Mouse (Mus musculus): ENCODE measurements around the gene Nsun7.

The Nsun7 gene

DNA sequence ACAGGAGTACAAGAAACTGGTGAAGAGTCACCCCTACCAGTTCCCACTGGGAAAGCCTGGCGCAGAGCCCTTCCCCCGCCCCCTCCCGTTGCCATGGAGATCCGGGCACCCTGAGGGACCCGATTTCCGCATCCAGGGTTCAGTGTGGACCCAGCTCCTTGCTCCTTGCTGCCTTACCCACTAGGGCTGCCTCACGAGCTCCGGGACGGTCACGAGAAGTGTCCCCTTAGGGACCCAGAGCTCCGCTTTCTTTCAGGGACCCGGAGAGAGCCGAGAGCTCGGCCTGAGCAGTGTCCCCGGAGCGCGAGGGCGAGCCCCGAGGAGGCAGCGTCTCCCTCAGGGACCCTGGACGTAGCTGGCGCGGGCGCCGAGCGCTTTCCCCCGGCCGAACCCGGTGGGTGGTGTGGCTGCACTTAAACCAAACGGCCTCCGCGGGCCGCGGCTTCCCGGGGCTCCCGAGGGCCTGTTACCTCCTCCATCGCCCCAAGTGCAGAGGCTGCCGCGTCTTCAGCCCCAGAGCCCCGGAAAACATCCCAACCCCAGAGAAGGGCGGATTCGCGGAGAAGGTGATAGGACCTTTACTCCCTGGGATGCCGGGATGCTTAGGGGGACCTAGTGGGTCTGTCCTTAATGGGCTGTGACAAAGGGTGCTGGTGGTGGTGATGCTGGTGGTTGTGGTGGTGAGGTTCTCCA lies at the start of gene Nsun7:
Gene Nsun7, plus strand, starts transcription at position 142 of the 693 bp plus-strand sequence.
- 2% methylated on average over 44 of the region's 44 CpGs for WGBS

DNA sequence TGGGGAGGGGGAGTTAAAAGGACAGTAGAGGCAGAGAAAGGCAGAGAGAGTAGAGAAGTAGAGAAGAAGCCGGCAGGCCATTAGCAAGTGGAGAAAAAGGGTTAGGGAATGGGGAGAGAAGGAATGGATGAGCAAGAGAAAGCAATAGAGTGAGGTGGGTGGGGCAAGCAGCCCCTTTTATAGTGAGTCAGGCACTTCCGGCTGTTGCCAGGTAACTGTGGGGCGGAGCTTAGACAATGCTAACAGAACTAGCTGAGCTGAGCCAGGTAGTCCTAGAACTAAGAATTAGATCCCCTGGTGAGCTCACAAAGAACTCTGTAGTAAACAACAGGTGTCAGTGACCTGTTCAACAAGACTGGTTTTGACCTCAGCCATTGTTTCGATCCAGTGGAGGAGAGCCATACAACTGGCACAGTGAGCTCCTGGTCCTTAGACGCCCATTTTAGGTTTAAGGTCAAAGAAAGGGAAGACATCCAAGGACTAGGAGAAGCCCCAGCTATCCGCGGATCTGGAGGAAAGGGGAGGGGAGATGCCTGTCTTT lies 45.2 kb upstream of the Nsun7 start:
- WGBS = 68% methylated on average over 7 of the region's 7 CpGs

DNA sequence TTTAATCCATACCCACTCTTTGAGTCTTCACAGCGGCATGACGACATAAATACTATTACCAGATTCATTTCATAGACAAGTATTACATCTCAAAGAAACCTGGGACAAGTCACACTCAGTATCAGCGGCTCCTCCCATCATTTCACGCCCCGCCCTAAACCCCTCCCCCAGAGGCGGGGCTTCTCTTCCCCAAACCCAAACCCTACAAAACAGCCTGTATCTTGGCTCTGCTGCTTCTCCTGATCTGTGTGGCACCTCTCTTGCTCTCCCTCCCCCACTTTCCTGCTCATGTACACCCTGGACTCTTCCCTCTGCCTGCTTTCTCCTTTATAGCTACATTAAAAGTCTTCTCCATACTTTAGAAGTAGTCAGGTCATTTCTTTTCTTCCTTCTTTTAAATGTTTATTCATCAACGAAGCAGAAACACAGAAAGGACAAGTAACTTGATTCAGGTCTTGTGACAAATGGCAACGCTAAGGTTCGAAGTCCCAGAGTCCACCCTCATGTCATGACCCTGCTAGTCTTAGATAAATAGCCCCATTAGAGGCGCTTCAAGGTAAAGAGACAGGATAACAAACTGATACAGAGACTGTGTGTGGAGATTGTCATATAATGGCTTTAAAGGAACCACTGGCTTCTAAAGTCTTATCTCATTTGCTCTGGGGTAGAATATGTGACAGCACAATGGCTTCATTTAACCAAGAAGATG lies 44.0 kb upstream of the Nsun7 start:
- WGBS = 83% methylated on average over 10 of the region's 10 CpGs

DNA sequence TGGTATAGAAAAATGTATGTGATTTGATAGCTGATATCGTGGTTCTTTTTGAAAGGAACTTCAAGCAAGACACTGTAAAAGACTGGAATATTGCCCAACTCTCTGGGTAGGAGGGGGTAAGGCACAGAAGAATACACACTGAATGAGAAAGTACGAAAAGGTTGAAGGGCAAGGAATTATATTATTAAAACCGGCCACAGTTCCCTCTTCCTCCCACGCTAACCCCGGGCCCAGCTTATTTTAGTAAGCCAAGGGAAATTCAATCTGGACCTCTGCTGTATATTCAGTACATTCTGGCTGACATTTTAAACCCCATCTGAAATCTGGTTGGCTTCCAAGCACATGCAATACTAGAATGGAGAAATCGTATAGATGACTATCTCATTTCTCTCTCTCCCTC lies 40.0 kb upstream of the Nsun7 start:
- 35% methylated on average over 6 of the region's 6 CpGs for WGBS

DNA sequence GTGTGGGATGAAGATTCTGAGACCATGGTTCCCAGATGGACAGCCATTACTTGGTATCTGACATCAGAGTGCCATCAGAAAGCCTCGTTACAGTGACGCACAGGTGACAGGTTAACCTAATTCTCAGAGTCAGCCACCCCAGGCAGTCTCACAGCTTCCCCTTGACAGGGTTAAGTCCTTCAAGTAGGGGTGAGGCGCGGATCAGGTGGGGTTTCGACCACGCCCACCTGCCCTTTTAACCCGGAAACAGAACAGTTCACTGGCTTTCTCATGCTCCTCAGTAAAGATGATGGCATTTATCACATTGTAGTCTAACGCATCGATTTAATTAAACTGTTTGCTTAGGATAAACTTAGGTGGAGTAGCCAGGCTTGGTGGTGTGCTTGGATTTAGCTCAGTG lies 39.1 kb upstream of the Nsun7 start:
- WGBS = 90% methylated on average over 9 of the region's 9 CpGs

DNA sequence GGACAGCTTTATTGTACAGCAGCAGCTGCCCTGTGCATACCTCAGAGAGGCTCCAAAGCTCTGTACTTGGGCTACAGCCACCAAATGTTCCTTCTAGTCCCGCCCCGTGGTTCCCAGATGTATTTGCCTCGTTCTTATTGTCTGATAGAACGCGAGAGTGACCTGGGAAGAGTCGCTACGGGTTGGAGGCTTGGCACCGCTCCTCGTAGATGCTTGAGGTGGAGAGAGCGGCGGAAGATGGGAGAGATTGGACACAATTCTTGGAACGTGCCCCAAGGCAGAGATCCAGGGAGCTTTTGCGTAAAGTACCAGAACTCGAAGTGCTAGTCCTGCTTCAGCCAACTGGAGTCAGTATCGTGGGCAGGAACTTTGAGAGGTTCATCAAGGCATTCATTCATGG lies 36.8 kb upstream of the Nsun7 start:
- WGBS = 91% methylated on average over 15 of the region's 15 CpGs

DNA sequence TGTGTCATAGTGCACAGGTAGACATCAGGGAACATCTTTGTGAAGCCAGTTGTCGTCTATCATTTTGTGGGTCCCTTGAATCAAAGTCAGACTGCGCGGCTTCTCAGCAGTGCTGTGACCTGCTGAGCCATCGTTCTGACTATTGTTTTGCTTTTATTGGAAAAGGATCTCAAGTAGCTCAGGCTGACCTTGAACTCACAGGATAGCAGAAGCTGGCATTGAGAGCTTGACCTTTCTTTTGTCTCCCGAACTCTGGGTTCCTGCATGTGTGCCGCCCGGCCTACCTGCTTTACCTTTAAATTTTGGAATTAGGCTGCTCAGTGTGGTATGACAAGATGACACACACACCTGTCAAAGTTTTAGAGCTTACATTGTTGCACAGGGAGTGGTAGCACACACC lies 33.2 kb upstream of the Nsun7 start:
- 92% methylated on average over 7 of the region's 7 CpGs for WGBS

DNA sequence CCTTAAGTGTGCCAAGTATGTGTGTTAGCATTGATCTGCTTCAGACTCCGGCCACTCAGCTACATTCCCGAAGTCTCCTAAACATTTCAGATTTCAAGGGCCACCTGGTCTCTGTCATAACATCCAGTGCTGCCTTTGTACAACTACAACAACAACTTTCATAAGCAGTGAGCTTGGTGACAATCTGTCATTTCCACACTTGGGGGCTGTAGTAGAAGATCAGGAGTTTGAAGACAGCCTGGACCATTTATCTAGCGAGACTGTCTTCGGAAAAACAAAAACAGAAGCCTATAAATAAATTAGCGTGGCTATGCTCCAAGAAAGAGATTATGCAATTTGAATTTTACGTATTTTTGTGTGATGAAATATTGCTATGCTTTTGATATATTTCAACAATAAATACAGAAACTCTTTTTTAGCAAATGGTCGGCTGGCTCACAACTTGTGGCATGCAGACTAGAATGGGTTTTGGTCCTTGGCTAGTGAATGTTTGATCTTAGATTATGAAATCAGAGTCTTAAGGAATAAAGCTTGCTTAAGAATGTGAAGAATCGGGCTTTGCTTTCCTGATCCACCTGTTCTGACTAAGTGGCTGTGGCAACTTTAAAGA lies 27.9 kb upstream of the Nsun7 start:
- 74% methylated on average over 8 of the region's 8 CpGs for WGBS

DNA sequence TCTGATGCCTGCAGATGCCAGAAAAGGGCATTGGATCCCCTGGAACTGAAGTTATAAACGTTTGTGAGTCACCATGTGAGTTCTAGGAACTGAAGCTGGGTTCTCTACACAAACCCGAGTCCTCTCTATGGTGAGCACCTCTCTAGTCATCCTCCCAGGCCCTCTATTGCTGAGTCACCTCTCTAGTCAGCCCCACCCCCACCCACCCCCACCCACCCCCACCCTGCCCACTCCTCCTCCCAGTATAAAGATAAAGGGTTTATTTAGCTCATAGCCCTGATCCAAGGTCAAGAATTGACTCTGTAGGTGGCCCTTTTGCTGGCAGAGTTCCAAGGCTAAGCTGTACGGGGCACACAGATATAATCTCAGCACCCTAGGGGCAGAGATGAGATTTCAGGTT lies 27.2 kb upstream of the Nsun7 start:
- WGBS = 56% methylated on average over 3 of the region's 3 CpGs

DNA sequence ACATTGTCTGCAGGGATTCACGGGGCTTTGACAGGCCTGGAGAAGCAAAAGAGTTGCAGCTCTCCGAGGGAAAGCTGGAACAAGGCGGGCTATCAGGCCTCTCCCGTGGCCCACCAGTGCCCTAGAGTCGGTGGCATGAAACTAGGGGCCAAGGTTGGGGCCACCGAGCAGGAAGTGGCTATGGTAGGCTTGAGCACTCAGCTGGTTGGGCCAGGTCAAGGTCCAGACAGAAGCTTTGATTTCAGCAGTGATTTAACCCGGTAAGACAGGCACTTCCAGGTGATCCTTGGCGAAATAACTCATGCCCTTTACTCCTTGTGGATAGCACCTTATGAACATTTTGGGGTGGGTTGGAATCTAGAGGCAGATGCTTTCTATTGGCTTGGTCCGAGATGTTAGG lies 16.2 kb upstream of the Nsun7 start:
- 92% methylated on average over 9 of the region's 9 CpGs for WGBS

DNA sequence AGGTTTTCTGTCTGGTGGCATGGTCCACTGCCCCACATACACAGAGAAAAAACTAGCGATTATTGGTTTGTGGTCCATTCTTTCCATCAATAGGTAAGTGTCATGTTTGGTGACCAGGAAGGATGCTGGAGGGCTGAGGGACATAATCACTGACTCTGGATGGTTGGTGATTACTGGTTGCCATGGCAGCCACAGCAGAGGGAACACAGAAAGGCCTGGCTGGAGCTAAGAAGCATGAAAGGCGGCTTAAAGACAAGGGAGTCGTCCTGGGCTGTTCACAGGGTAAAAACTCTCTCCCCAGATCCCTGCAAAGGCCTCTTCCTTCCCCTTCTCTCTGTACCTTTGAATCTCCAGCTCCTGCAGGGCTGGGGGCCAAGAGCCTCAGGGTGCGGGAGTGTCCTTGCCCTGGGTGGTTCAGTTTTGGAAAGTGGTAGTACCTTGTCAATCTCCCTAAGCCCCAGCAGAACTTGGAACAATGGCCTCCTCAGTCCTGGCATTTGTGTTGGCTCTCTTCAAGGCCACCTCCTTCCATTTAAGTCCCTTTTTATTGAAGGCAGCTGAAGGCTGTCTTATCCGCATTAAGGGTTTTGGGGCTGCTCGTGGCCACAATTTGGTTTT lies 15.5 kb upstream of the Nsun7 start:
- 71% methylated on average over 6 of the region's 6 CpGs for WGBS

DNA sequence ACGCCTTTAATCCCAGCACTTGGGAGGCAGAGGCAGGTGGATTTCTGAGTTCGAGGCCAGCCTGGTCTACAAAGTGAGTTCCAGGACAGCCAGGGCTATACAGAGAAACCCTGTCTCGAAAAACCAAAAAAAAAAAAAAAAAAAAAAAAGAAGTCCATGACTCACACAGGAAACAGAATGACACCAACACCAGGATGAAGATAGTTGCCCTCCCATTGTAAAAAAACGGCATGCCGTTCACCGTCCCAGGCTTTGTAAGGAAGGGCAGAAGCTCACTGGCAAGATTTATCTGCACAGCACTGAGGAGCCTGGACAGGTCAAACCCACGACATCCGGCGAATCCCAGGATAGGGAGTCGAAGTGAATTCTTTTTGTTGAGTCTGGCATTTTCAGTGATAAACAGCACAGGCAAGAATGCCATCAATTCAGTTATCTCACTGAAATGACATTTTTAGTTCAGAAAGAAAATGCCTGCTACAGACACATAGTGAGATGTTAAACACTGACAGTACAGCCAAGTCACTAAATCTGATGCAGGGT lies 13.7 kb upstream of the Nsun7 start:
- 67% methylated on average over 10 of the region's 10 CpGs for WGBS

DNA sequence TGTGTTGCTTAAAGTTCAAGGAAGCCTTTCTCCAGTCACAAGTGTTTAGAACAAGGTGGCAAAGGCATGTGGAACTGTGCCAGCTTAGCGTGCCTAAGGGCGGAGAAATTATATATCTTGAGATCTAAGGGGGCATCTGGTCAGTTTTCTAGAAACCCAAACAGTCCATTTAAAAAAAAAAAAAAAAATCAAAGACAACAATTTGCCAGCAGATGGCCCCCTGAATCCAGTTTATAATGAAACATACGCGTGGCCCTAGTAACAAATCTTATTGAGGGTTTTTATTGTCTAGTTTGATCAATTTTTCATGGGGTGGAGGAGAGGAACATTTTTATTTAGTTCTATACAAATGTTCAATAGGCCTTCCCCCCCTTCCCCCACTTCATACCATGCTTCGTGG lies 6.5 kb upstream of the Nsun7 start:
- WGBS = 41% methylated on average over 5 of the region's 5 CpGs

DNA sequence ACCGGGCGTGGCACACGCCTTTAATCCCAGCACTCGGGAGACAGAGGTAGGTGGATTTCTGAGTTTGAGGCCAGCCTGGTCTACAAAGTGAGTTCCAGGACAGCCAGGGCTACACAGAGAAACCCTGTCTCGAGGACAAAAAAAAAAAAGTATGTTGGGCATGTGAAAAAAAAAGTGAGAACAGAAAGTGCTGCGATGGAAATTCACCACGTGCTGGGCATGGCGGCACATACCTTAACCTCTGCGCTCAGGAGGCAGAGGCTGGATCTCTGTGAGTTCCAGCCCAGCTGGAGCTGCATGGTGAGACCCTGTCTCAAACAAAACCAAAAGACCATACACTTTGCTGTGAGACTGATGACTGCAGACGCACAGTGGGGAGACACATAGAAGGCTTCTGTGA lies 4.7 kb upstream of the Nsun7 start:
- 93% methylated on average over 10 of the region's 10 CpGs for WGBS

DNA sequence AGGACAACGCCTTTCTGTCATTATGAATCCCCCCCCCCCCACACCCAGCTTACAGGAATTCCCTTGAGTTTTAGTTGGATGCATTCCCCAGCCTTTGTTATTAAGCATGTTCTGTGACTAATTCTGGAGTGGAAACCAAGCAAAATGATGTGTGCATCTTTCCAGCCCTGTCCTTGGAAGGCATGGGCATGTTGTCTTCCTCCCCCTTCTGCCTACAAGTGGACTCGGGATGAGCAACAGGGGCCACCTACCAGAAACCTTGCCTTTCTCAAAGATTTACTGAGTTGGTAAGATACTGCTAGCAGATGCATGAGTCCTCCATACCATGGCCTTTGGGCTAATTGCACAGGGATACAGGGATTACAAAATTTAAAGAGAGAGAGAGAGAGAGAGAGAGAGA lies 697 bp upstream of the Nsun7 start:
- 57% methylated on average over 2 of the region's 2 CpGs for WGBS

DNA sequence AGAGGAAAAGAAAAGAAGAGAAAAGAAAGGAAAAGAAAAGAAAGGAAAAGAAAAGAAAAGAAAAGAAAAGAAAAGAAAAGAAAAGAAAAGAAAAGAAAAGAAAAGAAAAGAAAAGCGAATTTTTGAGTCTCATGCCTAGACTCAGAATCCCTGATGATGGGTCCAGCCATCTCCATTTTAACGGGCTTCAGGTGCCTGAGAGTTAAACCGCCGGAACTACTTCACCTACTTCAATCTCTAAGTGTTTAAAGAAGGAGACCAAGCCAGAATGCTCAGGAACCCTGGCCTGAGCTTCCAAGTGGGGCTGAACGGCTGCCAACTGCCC lies 304 bp upstream of the Nsun7 start:
- WGBS = 6% methylated on average over 5 of the region's 5 CpGs

DNA sequence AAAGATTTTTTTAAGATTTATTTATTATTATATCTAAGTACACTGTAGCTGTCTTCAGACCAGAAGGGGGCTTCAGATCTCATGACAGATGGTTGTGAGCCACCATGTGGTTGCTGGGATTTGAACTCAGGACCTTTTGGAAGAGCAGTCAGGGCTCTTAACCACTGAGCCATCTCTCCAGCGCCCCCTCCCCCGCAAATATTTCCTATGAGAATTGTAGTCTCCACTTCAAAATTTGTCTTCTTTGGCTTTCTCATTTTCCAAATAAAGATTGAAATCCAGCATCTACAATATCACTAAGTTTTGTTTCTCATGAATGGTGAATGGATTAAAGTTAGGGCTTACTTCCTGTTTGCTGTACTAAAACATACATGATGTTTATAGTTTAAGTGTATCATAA lies 2.8 kb downstream of the Nsun7 start:
- WGBS = 85% methylated on average over 2 of the region's 2 CpGs

DNA sequence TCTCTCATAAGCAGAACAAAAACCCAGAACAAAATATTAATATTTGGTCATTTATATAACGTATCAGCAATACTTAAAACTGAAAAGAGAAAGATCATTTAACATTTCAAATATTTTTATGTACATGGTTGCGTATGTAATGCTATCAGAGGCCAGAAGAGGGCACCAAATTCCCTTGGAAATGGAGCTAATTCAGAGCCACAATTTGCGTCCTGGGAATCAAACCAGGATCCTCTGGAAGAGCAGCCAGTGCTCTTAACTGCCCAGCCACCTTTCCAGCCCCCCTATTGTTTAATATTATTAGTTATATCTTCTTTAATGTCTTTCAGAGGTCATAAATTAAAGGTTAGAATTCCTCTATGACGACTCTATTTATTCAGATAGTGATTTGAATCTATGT lies 3.7 kb downstream of the Nsun7 start:
- 60% methylated on average over 4 of the region's 4 CpGs for WGBS

DNA sequence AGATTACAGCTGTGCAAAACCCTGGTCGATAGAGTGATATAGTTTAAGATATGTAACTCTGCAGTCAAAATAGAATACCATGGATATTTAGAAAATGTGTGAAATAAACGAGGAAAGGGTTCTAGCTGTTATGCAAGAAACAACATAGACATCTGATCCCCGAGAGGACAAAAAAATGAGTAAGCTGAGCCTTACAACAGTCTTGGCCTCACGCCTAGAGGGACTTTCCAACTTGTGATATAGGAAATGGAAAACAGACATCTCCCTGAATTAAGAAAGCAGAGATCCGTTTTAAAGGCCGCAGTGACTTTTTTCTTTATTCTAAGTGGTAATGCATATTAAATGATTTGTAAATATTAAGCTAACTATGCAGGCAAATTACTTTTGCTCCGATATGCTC lies 9.9 kb downstream of the Nsun7 start:
- 62% methylated on average over 7 of the region's 7 CpGs for WGBS

DNA sequence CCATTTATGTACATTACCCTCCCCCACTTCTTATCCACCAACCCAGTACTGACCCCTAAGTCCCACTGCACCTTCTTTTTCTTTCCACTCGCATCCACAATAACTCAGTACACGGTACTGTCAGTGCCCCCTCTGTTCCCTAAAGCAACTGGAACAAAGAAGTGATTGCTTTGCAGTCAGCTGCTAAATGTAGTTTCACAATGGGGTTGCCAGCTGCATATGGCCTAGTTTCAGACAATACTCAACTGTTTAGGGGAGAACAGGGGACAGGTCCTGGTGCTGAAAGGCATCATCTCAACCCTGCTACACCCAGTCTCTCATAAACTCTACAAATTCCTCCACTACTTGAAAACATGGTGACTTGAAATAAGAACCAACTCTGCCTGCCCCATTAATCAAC lies 11.4 kb downstream of the Nsun7 start:
- 69% methylated on average over 2 of the region's 2 CpGs for WGBS

DNA sequence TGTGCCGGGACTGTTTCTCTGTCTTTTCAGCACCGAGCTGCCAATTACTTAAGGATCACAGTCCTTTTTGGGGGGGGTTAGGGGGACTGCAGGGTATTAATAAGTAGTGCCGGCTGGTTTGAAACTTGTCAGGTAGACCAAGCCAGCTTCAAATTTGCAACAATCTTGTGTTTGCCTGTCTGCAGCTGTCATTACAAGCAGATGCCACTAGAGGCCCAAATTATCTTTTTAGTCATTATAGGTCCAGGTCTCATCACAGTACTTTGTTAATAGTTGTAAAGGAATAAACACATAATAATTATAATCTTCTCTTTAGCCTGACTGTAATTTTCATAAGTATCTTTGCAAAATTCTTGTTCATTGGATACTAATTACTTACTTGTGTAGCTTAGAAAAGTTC lies 14.7 kb downstream of the Nsun7 start:
- 57% methylated on average over 3 of the region's 3 CpGs for WGBS

DNA sequence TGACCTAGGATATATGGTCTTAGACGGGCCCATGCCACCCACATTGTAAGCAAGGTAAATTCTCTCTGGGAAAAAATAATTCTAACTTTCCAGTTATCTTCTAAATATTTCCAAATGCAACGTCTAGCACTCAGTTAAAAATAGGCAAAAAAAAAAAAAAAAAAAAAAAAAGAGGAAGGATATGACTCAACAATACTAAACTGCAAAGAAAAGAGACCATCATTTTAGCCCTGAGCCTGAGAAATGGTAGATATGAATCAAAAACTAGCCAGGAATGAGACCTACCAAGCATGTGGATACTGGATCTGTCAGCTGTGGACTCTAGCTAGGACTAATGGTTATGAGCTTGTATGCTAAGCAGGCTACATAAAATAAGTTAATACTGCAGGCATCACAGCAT lies 20.0 kb downstream of the Nsun7 start:
- WGBS = 64% methylated on average over 2 of the region's 2 CpGs

Measured in cerebral cortex, adult 2 months (tissue).